25 mouse cellular contexts compared by ENCODE assay signal in genomic region chr10:44697966-44698365, GRCm38 (mm10).
A peak's percentile ranks its signal among the peaks of the same experiment; 100 is the strongest.
DNase-seq lines count a peak whose midpoint lies in the region; ATAC-seq lines count a peak whose summit lies in the region.
"Had no signal": no experiment of that assay in that cellular context is flagged by ENCODE, and none has a peak within 500 bp of the region (broad histone marks: within the 10 kb centered on the region; RNA-seq: fewer than 3 reads in every experiment).

No protein-coding gene starts in this region.

- H3K27ac ChIP-seq in embryonic facial prominence, embryonic 11.5 days (replicated peaks; ENCODE audit: low read depth, low read length): no peak overlapping the region
- H3K27ac ChIP-seq in embryonic facial prominence, embryonic 10.5 days (replicated peaks): no peak overlapping the region
- no peak overlapping the region for H3K27ac ChIP-seq in embryonic facial prominence, embryonic 14.5 days (replicated peaks; ENCODE audit: low read depth, low read length)
- H3K27ac ChIP-seq: forebrain, embryonic 13.5 days; heart, embryonic 13.5 days; hindbrain, embryonic 12.5 days; kidney, embryonic 15.5 days; limb, embryonic 13.5 days; liver, embryonic 13.5 days; midbrain, embryonic 15.5 days; neural tube, embryonic 13.5 days had no signal

- 41% methylated on average over 2 of the region's 2 CpGs for WGBS in embryonic facial prominence, embryonic 11.5 days
- 57% methylated on average over 2 of the region's 2 CpGs for WGBS in embryonic facial prominence, embryonic 10.5 days
- 29% methylated on average over 2 of the region's 2 CpGs for WGBS in embryonic facial prominence, embryonic 14.5 days

- H3K36me3 ChIP-seq in embryonic facial prominence, embryonic 11.5 days (replicated peaks; ENCODE audit: control insufficient read depth, insufficient read depth, low read depth, low read length): no peaks in the 10 kb centered on the region
- no peaks in the 10 kb centered on the region for H3K36me3 ChIP-seq in embryonic facial prominence, embryonic 10.5 days (replicated peaks)
- H3K36me3 ChIP-seq in embryonic facial prominence, embryonic 14.5 days (ENCODE audit: control insufficient read depth, insufficient read depth, low read length): no peaks in the 10 kb centered on the region
- H3K36me3 ChIP-seq: heart, embryonic 13.5 days; hindbrain, embryonic 12.5 days; kidney, embryonic 15.5 days; limb, embryonic 13.5 days; liver, embryonic 13.5 days; midbrain, embryonic 15.5 days; neural tube, embryonic 13.5 days had no signal

- peak; percentile 34 for DNase-seq in embryonic facial prominence, embryonic 11.5 days (ENCODE audit: low spot score)
- DNase-seq in embryonic facial prominence, embryonic 10.5 days (ENCODE audit: low spot score): no peak
- DNase-seq in ovary, adult 18-20 months (ENCODE audit: low spot score): peak; percentile 15
- DNase-seq in ovary, postnatal 36 days (ENCODE audit: low spot score): no peak
- DNase-seq in embryonic facial prominence, embryonic 14.5 days (ENCODE audit: low spot score): peak; percentile 48
- DNase-seq in thymus, postnatal 14 days: no peak
- no peak for DNase-seq in yolk sac, embryonic 10.5 days (ENCODE audit: low spot score)
- no peak for DNase-seq in thymus, postnatal 4 days
- DNase-seq: cerebellum, adult 9-10 months; heart, adult 18-20 months; kidney, adult 11 months; kidney, postnatal 4 days; layer of hippocampus, adult 9-11 months; liver, embryonic 13.5 days; lung, postnatal 14 days; right cerebral cortex, adult 18-20 months; right cerebral cortex, postnatal 4 days; thymus, postnatal 25 days had no signal

- H3K4me3 ChIP-seq in embryonic facial prominence, embryonic 11.5 days (ENCODE audit: low read depth, low read length): no peak overlapping the region
- no peak overlapping the region for H3K4me3 ChIP-seq in embryonic facial prominence, embryonic 10.5 days
- H3K4me3 ChIP-seq in embryonic facial prominence, embryonic 14.5 days (ENCODE audit: low read depth, low read length): no peak overlapping the region
- H3K4me3 ChIP-seq: forebrain, embryonic 13.5 days; heart, embryonic 13.5 days; hindbrain, embryonic 12.5 days; kidney, embryonic 15.5 days; limb, embryonic 13.5 days; liver, embryonic 13.5 days; midbrain, embryonic 15.5 days; neural tube, embryonic 13.5 days had no signal

- no peaks in the 10 kb centered on the region for H3K27me3 ChIP-seq in embryonic facial prominence, embryonic 11.5 days (ENCODE audit: control insufficient read depth, insufficient read depth, low read length)
- no peaks in the 10 kb centered on the region for H3K27me3 ChIP-seq in embryonic facial prominence, embryonic 10.5 days (replicated peaks; ENCODE audit: low read depth, poor library complexity, severe bottlenecking)
- H3K27me3 ChIP-seq in embryonic facial prominence, embryonic 14.5 days (replicated peaks; ENCODE audit: control insufficient read depth, insufficient read depth, low read length): no peaks in the 10 kb centered on the region
- H3K27me3 ChIP-seq: forebrain, embryonic 13.5 days; heart, embryonic 13.5 days; hindbrain, embryonic 12.5 days; kidney, embryonic 15.5 days; limb, embryonic 13.5 days; liver, embryonic 13.5 days; midbrain, embryonic 15.5 days; neural tube, embryonic 13.5 days had no signal

- no peak for ATAC-seq in embryonic facial prominence, embryonic 11.5 days (replicated peaks; ENCODE audit: insufficient number of reproducible peaks, low FRiP score, low TSS enrichment, low read depth)
- no peak for ATAC-seq in embryonic facial prominence, embryonic 14.5 days (ENCODE audit: low read depth)
- ATAC-seq: forebrain, embryonic 13.5 days; midbrain, embryonic 15.5 days had no signal

- no peak overlapping the region for H3K4me2 ChIP-seq in embryonic facial prominence, embryonic 11.5 days (ENCODE audit: low read depth, low read length)
- no peak overlapping the region for H3K4me2 ChIP-seq in embryonic facial prominence, embryonic 14.5 days (ENCODE audit: low read depth, low read length)
- H3K4me2 ChIP-seq: forebrain, embryonic 13.5 days; heart, embryonic 13.5 days; hindbrain, embryonic 12.5 days; kidney, embryonic 15.5 days; limb, embryonic 13.5 days; liver, embryonic 13.5 days; midbrain, embryonic 15.5 days; neural tube, embryonic 13.5 days had no signal

- no peaks in the 10 kb centered on the region for H3K4me1 ChIP-seq in embryonic facial prominence, embryonic 11.5 days (ENCODE audit: control insufficient read depth, insufficient read depth, low read length)
- peaks cover 6% of the 10 kb centered on the region for H3K4me1 ChIP-seq in embryonic facial prominence, embryonic 10.5 days
- H3K4me1 ChIP-seq in embryonic facial prominence, embryonic 14.5 days (ENCODE audit: control insufficient read depth, insufficient read depth, low read length): peaks cover 4% of the 10 kb centered on the region; the same call in 1 of the 2 replicates
- H3K4me1 ChIP-seq: forebrain, embryonic 13.5 days; heart, embryonic 13.5 days; hindbrain, embryonic 12.5 days; kidney, embryonic 15.5 days; midbrain, embryonic 15.5 days; neural tube, embryonic 13.5 days had no signal

- no peak overlapping the region for H3K9ac ChIP-seq in embryonic facial prominence, embryonic 11.5 days (replicated peaks; ENCODE audit: low read length)
- no peak overlapping the region for H3K9ac ChIP-seq in embryonic facial prominence, embryonic 14.5 days (ENCODE audit: low read depth, low read length)
- H3K9ac ChIP-seq: forebrain, embryonic 13.5 days; heart, embryonic 13.5 days; hindbrain, embryonic 12.5 days; kidney, embryonic 15.5 days; limb, embryonic 13.5 days; liver, embryonic 13.5 days; midbrain, embryonic 15.5 days; neural tube, embryonic 13.5 days had no signal

- no peaks in the 10 kb centered on the region for H3K9me3 ChIP-seq in embryonic facial prominence, embryonic 11.5 days (replicated peaks; ENCODE audit: control insufficient read depth, low read length)
- no peaks in the 10 kb centered on the region for H3K9me3 ChIP-seq in embryonic facial prominence, embryonic 10.5 days
- no peaks in the 10 kb centered on the region for H3K9me3 ChIP-seq in embryonic facial prominence, embryonic 14.5 days (ENCODE audit: control insufficient read depth, low read length)
- H3K9me3 ChIP-seq: forebrain, embryonic 13.5 days; heart, embryonic 13.5 days; hindbrain, embryonic 12.5 days; kidney, embryonic 15.5 days; limb, embryonic 13.5 days; liver, embryonic 13.5 days; midbrain, embryonic 15.5 days; neural tube, embryonic 13.5 days had no signal

Comparison
In these comparisons a context has a peak if more than half of its experiments do, and no peak if none do; other contexts are left out.
1. DNase-seq: peak in embryonic facial prominence, embryonic 11.5 days (single experiment), ovary, adult 18-20 months (single experiment) and embryonic facial prominence, embryonic 14.5 days (single experiment); none in embryonic facial prominence, embryonic 10.5 days (single experiment), ovary, postnatal 36 days (single experiment), thymus, postnatal 14 days (single experiment), yolk sac, embryonic 10.5 days (single experiment) and thymus, postnatal 4 days (single experiment).